Mouse (Mus musculus) megakaryocyte, embryonic 14.5 days (primary cell): ENCODE measurements around the gene Ptprh. TPM values are rescaled to one million over a fixed set of nuclear protein-coding genes. Genes with fewer than 3 reads are reported as not detected.

Experiments used
- H3K27me3 ChIP-seq: replicated peaks from 2 replicates; pipeline ENCODE3; 2012; ENCODE audit warnings: inconsistent platforms
- H3K36me3 ChIP-seq: replicated peaks from 2 replicates; pipeline ENCODE3; 2012; ENCODE audit warnings: low read length, inconsistent platforms, mixed read lengths
- H3K4me1 ChIP-seq: 2 replicates; pipeline ENCODE4 v1.6.1; 2012; ENCODE audit warnings: inconsistent platforms
- H3K4me3 ChIP-seq: replicated peaks from 2 replicates; pipeline ENCODE3; 2012; ENCODE audit warnings: moderate library complexity, mild to moderate bottlenecking, inconsistent platforms
- H3K9me3 ChIP-seq: 2 replicates; pipeline ENCODE4 v1.6.1; 2012; ENCODE audit warnings: inconsistent platforms
- FLI1 ChIP-seq: IDR thresholded peaks from 2 replicates; pipeline ENCODE4 v1.6.1; 2012; ENCODE audit warnings: low read length, inconsistent platforms, mixed read lengths
- GATA1 ChIP-seq: IDR thresholded peaks from 3 replicates; pipeline ENCODE4 v1.6.1; 2012; ENCODE audit warnings: mixed read lengths, low read length, inconsistent platforms, borderline replicate concordance
- polyA plus RNA-seq: library from polyadenylated mRNA; stranded (reverse); fragments of >175 nt; gene quantifications from 2 replicates; pipeline ENCODE4 v1.2.3, GENCODE M21; 2012; ENCODE audit warnings: low replicate concordance; ENCODE audit not compliant: insufficient read depth

Gene Ptprh
- 0.16 TPM in 1 of 2 replicates, not detected in the other for polyA plus RNA-seq

- H3K36me3 ChIP-seq: no peaks in the 10 kb centered on the region
- peaks cover 10% of the 10 kb centered on the region for H3K9me3 ChIP-seq
- H3K4me1 ChIP-seq: no peaks in the 10 kb centered on the region
- TF ChIP-seq GATA1: no peak
- no peak for TF ChIP-seq FLI1
- peaks cover 10% of the 10 kb centered on the region for H3K27me3 ChIP-seq
- H3K4me3 ChIP-seq: no peak within 1 kb of the TSS
These were observed at the start of gene Ptprh for GRCm38 (mm10) chr7:4603873-4604272. Ptprh (minus strand) TSS chr7:4604041.

- H3K27me3 ChIP-seq: no peaks in the 10 kb centered on the region
- H3K9me3 ChIP-seq: no peaks in the 10 kb centered on the region
- TF ChIP-seq FLI1: no peak
- no peak for TF ChIP-seq GATA1
- peaks cover 51% of the 10 kb centered on the region for H3K36me3 ChIP-seq
- peak overlapping the region; percentile 98 for H3K4me3 ChIP-seq
- peaks cover 83% of the 10 kb centered on the region for H3K4me1 ChIP-seq
These were observed 49.5 kb upstream of the Ptprh start for GRCm38 (mm10) chr7:4653351-4653750.

GRCm38 (mm10) chr7:4652726-4653125 lies 48.9 kb upstream of the Ptprh start:
- peaks cover 89% of the 10 kb centered on the region for H3K4me1 ChIP-seq
- no peaks in the 10 kb centered on the region for H3K27me3 ChIP-seq
- TF ChIP-seq FLI1 (no peak), GATA1 (no peak)
- H3K9me3 ChIP-seq: no peaks in the 10 kb centered on the region
- H3K36me3 ChIP-seq: peaks cover 57% of the 10 kb centered on the region
- peak overlapping the region; percentile 98 for H3K4me3 ChIP-seq

- Histone ChIP-seq H3K4me1 (peaks cover 91% of the 10 kb centered on the region), H3K27me3 (no peaks in the 10 kb centered on the region), H3K9me3 (no peaks in the 10 kb centered on the region), H3K4me3 (peak overlapping the region; percentile 60), H3K36me3 (peaks cover 66% of the 10 kb centered on the region)
- TF ChIP-seq GATA1 (no peak), FLI1 (no peak)
These were observed 47.7 kb upstream of the Ptprh start for GRCm38 (mm10) chr7:4651581-4651980.

- H3K4me3 ChIP-seq: peak overlapping the region; percentile 71
- H3K36me3 ChIP-seq: peaks cover 75% of the 10 kb centered on the region
- peaks cover 91% of the 10 kb centered on the region for H3K4me1 ChIP-seq
- H3K9me3 ChIP-seq: no peaks in the 10 kb centered on the region
- H3K27me3 ChIP-seq: no peaks in the 10 kb centered on the region
- TF ChIP-seq FLI1: no peak
- TF ChIP-seq GATA1: no peak
These were observed 44.2 kb upstream of the Ptprh start for GRCm38 (mm10) chr7:4647992-4648391.

GRCm38 (mm10) chr7:4647291-4647690 lies 43.5 kb upstream of the Ptprh start:
- H3K27me3 ChIP-seq: no peaks in the 10 kb centered on the region
- H3K9me3 ChIP-seq: no peaks in the 10 kb centered on the region
- peaks cover 91% of the 10 kb centered on the region for H3K4me1 ChIP-seq
- H3K4me3 ChIP-seq: peak overlapping the region; percentile 85
- TF ChIP-seq FLI1: no peak
- no peak for TF ChIP-seq GATA1
- H3K36me3 ChIP-seq: peaks cover 74% of the 10 kb centered on the region

GRCm38 (mm10) chr7:4646806-4647205 lies 43.0 kb upstream of the Ptprh start:
- H3K4me3 ChIP-seq: peak overlapping the region; percentile 85
- no peaks in the 10 kb centered on the region for H3K9me3 ChIP-seq
- peaks cover 91% of the 10 kb centered on the region for H3K4me1 ChIP-seq
- no peaks in the 10 kb centered on the region for H3K27me3 ChIP-seq
- TF ChIP-seq GATA1 (no peak), FLI1 (no peak)
- peaks cover 74% of the 10 kb centered on the region for H3K36me3 ChIP-seq

- peak overlapping the region; percentile 83 for H3K4me3 ChIP-seq
- H3K27me3 ChIP-seq: no peaks in the 10 kb centered on the region
- TF ChIP-seq FLI1: no peak
- no peak for TF ChIP-seq GATA1
- H3K9me3 ChIP-seq: no peaks in the 10 kb centered on the region
- peaks cover 95% of the 10 kb centered on the region for H3K36me3 ChIP-seq
- H3K4me1 ChIP-seq: peaks cover 99% of the 10 kb centered on the region
These were observed 39.4 kb upstream of the Ptprh start for GRCm38 (mm10) chr7:4643225-4643624.

GRCm38 (mm10) chr7:4641956-4642355 lies 38.1 kb upstream of the Ptprh start:
- Histone ChIP-seq H3K9me3 (no peaks in the 10 kb centered on the region), H3K4me1 (peaks cover 96% of the 10 kb centered on the region), H3K36me3 (peaks cover 93% of the 10 kb centered on the region), H3K4me3 (no peak overlapping the region), H3K27me3 (no peaks in the 10 kb centered on the region)
- no peak for TF ChIP-seq GATA1

GRCm38 (mm10) chr7:4641155-4641554 lies 37.3 kb upstream of the Ptprh start:
- peaks cover 95% of the 10 kb centered on the region for H3K4me1 ChIP-seq
- no peak for TF ChIP-seq GATA1
- TF ChIP-seq FLI1: no peak
- H3K36me3 ChIP-seq: peaks cover 92% of the 10 kb centered on the region
- H3K9me3 ChIP-seq: no peaks in the 10 kb centered on the region
- H3K27me3 ChIP-seq: no peaks in the 10 kb centered on the region
- H3K4me3 ChIP-seq: peak overlapping the region; percentile 14

- Histone ChIP-seq H3K4me1 (peaks cover 87% of the 10 kb centered on the region), H3K36me3 (peaks cover 92% of the 10 kb centered on the region), H3K27me3 (no peaks in the 10 kb centered on the region), H3K9me3 (no peaks in the 10 kb centered on the region), H3K4me3 (no peak overlapping the region)
- TF ChIP-seq FLI1 (no peak), GATA1 (no peak)
These were observed 32.3 kb upstream of the Ptprh start for GRCm38 (mm10) chr7:4636179-4636578.

- Histone ChIP-seq H3K4me1 (peaks cover 90% of the 10 kb centered on the region), H3K27me3 (no peaks in the 10 kb centered on the region), H3K4me3 (peak within 1 kb of the TSS; percentile 46), H3K36me3 (peaks cover 97% of the 10 kb centered on the region), H3K9me3 (no peaks in the 10 kb centered on the region)
- TF ChIP-seq FLI1: no peak
- TF ChIP-seq GATA1: no peak
These were observed 27.2 kb upstream of the Ptprh start, which contains the start of gene Tmem86b for GRCm38 (mm10) chr7:4631031-4631430. Tmem86b (minus strand) TSS chr7:4631422.
